Mouse (Mus musculus) natural killer cell, adult 2 months (primary cell): ENCODE data around the gene Prcc.

ENCODE experiments used
- DNase-seq, 2 experiments: peaks; one replicate each; pipeline ENCODE4 v3.0.0; 2022; ENCODE audit warnings: low spot score in 2 of 2

Prcc gene

GRCm38 (mm10) chr3:87885281-87886003 lies at the start of gene Prcc:
Gene Prcc (minus strand): TSS chr3:87885608.
- peak; percentile 94 to 95 for DNase-seq

- DNase-seq: no peak
Measured at GRCm38 (mm10) chr3:87935201-87935600, 49.8 kb upstream of the Prcc start.

- no peak for DNase-seq
Measured at GRCm38 (mm10) chr3:87934501-87934900, 49.1 kb upstream of the Prcc start.

DNA sequence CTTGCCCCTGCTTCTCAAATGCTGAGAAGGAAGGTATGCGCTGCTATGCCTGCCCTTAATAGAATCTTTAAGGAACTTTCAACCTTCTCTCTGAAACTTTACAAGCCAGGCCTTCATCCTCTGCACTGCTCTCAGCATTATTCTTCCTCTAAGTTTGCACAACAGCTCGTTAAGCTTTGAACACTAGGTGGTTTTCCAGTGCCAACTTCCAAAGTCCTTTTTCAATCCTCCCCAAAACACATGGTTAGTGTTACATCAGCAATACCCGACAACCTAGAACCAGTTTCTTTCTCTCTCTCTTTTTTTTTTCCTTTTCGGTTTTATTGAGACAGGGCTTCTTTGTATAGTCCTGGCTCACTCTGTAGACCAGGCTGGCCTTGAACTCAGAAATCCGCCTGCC lies 48.6 kb upstream of the Prcc start:
- DNase-seq: no peak

GRCm38 (mm10) chr3:87930078-87930795 lies 44.8 kb upstream of the Prcc start, which contains the start of the genes Isg20l2 and Rrnad1:
Gene Isg20l2 (plus strand): TSS chr3:87930314.
Gene Rrnad1 (minus strand): TSS chr3:87930717.
- DNase-seq: peak; percentile 91 to 94

GRCm38 (mm10) chr3:87929341-87930077 lies 44.1 kb upstream of the Prcc start:
- no peak for DNase-seq

DNA sequence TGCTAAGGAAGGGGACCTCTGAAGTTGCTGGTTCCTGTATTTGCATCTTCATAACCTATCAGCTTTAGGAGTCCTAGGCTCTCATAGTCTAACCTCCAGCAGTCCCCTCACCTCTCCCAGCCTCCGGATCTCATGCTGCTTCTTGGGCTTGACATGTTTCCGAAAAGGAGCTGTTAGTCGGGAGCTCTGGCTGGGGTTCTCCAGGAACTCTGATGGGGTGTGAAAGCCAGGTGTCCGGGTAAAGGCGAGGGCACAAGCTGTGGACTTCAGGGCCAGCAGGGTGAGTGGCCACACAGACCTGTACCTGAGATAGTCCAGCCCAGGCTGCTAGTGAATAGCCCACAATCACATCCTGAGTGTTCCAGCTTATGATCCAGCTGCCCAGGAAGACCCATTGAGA lies 42.0 kb upstream of the Prcc start:
- no peak for DNase-seq

GRCm38 (mm10) chr3:87924996-87925395 lies 39.6 kb upstream of the Prcc start:
- no peak for DNase-seq

GRCm38 (mm10) chr3:87920270-87920943 lies 35.0 kb upstream of the Prcc start:
- DNase-seq: no peak

DNA sequence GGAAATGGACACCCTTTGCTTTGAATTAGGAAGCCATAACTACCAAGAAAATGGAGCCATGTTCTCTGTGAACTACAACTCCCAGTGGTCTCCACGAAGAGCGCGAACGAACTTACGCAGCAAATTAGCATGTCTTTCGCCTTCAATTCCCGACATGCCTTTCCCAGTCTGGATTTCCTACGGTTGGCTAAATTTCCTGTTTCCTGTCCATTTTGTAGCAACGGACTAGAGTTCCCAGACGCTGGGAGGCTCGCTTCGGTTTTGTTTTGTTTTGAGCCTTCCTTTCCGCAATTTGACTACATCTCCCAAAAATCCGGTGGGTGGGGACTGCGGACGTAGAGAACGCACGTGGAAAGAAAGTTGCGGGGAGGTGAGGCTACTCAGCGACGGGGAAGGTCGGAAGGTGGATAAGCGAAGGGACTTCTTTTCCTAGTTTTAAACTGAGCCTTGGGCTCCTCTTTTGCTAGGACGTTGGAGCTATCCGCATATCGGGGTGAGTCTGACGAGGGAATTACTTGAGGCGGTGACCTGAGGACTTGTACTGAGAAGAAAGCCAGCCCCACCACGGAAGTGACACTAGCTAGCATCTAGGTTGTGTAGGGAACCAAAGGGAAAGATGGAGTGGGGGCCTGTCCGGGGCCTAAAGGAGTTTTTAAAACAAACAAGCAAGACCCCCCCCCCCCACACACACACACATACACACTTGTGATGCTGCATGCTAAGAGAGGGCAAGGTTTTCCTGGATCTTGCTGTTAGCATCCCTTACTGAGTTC lies 34.1 kb upstream of the Prcc start, which contains the start of gene Mrpl24:
Mrpl24 (plus strand) TSS at position 171 of the 773 bp plus-strand sequence.
- peak; percentile 47 to 58 for DNase-seq

- no peak for DNase-seq
Measured at GRCm38 (mm10) chr3:87918551-87918950, 33.1 kb upstream of the Prcc start.

GRCm38 (mm10) chr3:87916990-87917389 lies 31.6 kb upstream of the Prcc start:
- DNase-seq: no peak

DNA sequence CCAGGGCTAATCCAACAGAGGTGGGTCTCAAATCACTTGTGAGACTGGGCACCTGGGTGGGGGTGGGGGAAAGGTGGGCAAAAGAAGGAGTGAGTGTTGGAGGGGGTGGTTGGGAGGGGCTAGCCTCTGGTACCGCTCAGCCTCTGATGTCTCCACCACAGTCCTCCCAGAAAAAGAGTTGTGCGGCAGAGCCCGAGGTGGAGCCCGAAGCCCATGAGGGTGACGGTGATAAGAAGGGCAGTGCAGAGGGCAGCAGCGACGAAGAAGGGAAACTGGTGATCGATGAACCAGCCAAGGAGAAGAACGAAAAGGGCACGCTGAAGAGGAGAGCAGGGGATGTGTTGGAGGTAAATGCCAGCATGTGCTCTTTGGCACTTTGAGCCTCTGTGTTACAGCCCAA lies 28.5 kb upstream of the Prcc start:
- DNase-seq: no peak

- DNase-seq: no peak
Measured at GRCm38 (mm10) chr3:87913491-87913890, 28.1 kb upstream of the Prcc start.

DNA sequence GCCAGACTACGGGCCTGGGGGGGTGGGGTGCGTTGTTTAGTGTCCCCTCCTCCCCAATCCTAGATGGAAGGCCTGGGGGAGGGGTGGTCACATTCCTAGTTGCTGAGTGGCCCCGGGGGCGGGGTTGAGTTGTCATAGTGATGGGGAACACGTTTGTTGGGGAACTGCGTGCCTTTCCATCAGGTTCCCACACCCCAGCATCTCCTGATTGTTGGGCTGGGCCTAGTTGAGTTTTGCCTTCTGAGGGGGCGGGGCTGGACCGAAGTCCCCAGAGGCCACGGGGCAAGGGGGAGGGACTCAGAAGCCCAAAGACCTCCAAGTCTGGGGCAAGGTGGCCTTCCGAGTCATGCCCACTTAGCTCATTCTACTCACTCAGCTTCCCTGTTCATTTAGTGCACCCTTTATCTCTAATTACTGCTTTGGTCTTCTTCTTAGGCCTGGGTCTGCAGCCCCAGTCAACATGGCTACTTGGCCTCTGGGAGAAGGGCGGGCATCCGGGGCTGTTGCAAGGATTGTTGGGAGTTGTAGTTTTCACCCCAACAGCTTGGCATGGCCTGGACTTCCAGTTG lies 25.2 kb upstream of the Prcc start:
- DNase-seq: peak in 1 of 2 experiments; percentile 22

GRCm38 (mm10) chr3:87909874-87910273 lies 24.5 kb upstream of the Prcc start:
- DNase-seq: no peak

GRCm38 (mm10) chr3:87909381-87909780 lies 24.0 kb upstream of the Prcc start:
- DNase-seq: no peak

DNA sequence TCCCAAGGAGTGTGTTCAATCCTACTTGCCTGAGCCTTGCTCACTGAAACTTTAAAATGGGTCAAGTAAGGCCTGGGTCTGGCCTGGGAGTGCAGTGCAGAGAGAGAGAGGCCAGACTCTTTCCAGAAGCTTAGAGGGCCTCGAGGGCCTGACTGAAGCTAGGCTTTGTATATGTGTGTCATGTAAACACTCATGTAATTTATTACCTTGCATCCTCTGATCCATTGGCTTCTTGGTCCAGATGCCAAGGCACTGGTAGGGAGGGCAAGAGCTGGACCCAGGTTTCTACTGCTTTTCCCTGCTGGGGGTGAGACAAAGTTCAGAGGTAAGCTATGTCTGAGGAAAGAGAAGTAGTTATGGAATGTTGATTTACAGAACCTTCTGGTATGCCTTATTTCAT lies 22.5 kb upstream of the Prcc start:
- DNase-seq: no peak

DNA sequence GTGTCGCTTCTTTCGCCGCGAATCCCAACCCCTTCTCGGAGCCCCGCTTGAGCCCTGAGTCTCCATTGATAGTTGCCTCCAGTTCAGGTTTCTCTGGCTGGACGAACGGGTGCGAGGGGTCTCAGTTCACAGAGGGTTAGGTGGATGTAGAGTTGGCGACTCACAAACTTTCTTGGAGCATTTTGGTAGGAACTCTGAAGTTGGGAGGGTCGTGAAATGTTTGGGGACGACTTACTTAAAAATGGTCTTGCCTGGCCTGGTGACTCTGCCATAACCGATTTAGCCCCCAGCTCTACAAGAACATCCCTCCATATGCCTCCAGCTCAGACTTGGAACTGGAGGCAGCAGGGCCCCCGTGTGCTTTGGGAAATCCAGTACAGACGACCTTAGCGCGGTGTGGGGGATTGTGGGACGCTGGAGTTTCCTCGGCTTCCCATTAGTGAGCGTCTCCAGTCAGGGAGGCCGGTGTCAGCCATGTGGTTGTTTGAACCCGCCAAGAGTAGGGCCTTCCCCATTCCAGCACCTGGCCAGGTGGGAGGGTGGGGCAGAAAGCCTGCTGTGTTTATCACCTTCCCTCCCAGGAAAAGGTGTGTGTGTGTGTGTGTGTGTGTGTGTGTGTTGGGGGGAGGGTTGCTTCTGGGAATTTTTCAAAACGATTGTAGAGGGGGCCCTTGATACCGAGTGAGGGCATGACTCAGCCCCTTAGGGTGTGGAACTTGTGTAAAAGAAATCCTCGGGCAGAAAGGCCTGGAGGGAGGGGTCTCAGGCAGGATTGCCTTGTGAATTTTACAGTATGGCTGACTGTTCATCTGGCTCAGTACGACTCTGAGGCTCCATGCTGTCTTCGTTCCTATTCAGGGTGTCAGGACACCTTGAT lies 21.8 kb upstream of the Prcc start:
- DNase-seq: no peak

- DNase-seq: no peak
Measured at GRCm38 (mm10) chr3:87906601-87906980, 21.2 kb upstream of the Prcc start.
